Mouse (Mus musculus): ENCODE measurements at regions not wholly inside any gene's neighbourhood (a gene's known extent, or its start where the extent isn't known, plus 50 kb on each side); places are given as distances from the start of the nearest gene placed in this dataset.

- DNase-seq, result peak; percentile 40 to 45
- intact Hi-C loops (cut with DNase I), result no loop called here
These were observed 164.8 kb upstream of the Dpt start for GRCm38 (mm10) chr1:164631679-164632078.

DNA sequence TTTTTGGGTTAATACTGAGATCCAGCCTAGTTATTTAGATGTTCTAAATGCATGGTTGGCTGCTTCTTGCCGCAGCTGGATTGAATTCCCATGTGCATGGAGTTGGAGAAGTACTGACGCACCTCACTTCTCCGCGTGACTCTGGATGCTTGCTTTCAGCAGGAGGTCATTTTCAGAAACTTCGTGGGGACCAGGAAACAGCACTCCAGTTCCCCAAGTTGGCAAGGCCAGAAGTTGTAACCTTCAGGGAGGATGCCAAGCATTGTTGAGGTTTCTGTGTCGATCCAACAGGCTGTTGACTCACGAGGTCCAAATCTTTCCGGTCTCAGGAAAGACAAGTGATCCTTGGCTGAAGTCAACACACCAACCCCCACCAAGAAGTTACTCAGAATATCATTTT is 167.6 kb upstream of the Dpt start:
- peak; percentile 43 for DNase-seq
- intact Hi-C loops (cut with DNase I), result no loop called here

DNA sequence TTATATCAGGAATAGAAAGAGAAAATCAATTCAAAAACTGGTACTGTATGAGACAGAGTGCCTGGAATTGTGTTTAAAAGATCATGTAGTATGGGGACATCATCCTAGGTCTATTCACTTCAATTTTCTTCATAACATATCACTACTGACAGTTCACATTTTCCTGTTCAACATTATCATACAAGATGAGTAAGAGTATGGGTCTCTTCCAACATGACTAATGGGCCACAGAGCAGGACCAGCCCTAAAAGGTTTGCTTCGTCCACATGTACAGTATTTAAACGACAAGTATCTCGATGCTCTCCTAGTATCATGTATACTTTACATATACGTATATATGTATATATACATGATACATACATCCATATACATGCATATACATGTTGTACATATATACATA is 164.8 kb upstream of the Atp1b1 start:
- no peak for DNase-seq
- intact Hi-C loops (cut with DNase I), result no loop called here

- intact Hi-C loops (cut with DNase I), result no loop called here
- DNase-seq, result no peak
These were observed 164.3 kb upstream of the Atp1b1 start for GRCm38 (mm10) chr1:164622417-164622816.

- intact Hi-C loops (cut with DNase I), result no loop called here
- DNase-seq, result no peak
These were observed 162.0 kb upstream of the Atp1b1 start for GRCm38 (mm10) chr1:164620129-164620528.

DNA sequence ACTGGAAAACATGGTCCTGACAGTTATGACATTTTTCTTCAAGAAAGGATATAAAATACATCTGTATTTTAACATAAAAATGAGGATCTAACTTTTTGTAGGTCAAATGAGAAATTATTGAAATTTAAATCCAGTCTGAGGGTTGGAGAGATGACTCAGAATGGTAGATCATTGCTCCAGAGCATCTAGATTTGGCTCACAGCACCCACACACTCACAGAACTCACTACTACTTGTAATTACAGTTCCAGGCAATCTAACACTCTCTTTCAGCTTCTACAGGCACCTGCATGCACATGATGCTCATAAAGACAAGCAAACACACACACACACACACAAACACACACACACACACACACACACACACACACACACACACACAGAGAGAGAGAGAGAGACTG is 159.7 kb upstream of the Atp1b1 start:
- DNase-seq, result no peak
- intact Hi-C loops (cut with DNase I), result no loop called here

DNA sequence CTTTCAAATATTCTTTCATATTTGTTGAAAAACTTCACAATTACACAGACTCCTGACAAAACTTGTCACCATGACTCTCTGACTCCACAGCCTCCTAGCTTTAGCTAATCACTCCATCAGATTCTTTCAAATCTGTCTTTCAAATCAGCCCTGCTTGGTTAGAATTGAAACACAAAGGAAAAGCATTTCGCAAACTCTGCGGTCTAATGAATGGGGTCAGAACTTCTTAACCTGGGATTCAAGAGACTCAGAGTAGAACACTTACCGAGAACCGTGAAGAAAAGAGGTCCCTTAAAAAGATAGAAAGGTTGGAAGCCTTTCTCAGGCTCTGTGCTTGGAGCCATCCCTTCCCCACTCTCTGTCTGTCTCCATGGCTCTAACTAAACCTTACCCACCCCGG is 148.9 kb upstream of the Atp1b1 start:
- no peak for DNase-seq
- intact Hi-C loops (cut with DNase I), result no loop called here

DNA sequence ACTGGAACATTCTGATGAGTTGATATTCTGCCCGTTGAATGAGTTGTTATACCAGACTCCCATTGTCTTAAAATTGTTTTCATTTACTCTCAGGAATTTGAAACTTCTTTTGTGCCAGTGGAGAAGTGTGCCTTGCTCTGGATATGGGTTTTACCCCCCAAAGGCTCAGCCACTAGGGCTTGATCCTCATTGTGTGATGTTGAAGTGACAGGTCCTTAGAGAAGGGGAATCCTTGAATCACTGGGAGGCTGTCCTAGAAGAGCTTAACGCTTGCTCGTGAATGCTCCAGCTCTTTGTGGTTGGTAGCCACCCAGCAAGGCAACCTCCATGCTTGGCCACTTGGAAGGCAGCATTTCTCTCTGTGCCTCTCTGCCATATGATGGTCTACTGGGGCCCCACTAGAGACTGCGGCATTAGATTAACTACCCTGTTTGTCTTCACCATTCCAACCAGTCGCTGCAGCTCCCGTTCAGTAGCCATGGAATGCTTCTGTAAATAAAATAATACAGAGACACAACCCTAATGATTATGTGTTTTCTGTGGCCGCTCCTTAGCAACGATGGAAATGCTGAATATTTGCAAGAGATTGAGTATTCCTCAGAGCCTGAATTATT is 148.1 kb upstream of the Atp1b1 start:
- intact Hi-C loops (cut with DNase I), result no loop called here
- no peak for DNase-seq

DNA sequence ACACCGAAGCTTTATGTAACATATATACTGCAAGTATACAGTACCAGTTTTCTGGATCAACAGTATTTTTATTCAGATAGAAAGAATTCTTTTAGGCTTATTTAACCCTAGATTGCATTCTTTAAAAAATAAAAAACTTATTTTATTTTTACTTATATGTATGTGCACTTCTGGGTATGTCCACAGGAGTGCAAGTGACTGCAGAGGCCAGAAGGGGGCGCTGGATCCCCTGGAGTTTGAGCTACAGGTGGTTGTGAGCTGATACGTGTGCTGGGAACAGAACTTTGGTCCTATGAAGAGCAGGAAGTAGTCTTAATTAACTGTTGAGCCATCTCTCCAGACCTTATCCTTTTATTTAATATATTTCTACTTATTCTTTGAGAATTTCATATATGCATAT is 145.3 kb upstream of the Atp1b1 start:
- DNase-seq, result no peak
- intact Hi-C loops (cut with DNase I), result no loop called here

GRCm38 (mm10) chr1:164602568-164602967 is 144.4 kb upstream of the Atp1b1 start:
- intact Hi-C loops (cut with DNase I), result no loop called here
- no peak for DNase-seq

GRCm38 (mm10) chr1:164590205-164590613 is 132.1 kb upstream of the Atp1b1 start:
- DNase-seq, result no peak
- intact Hi-C loops (cut with DNase I), result no loop called here

DNA sequence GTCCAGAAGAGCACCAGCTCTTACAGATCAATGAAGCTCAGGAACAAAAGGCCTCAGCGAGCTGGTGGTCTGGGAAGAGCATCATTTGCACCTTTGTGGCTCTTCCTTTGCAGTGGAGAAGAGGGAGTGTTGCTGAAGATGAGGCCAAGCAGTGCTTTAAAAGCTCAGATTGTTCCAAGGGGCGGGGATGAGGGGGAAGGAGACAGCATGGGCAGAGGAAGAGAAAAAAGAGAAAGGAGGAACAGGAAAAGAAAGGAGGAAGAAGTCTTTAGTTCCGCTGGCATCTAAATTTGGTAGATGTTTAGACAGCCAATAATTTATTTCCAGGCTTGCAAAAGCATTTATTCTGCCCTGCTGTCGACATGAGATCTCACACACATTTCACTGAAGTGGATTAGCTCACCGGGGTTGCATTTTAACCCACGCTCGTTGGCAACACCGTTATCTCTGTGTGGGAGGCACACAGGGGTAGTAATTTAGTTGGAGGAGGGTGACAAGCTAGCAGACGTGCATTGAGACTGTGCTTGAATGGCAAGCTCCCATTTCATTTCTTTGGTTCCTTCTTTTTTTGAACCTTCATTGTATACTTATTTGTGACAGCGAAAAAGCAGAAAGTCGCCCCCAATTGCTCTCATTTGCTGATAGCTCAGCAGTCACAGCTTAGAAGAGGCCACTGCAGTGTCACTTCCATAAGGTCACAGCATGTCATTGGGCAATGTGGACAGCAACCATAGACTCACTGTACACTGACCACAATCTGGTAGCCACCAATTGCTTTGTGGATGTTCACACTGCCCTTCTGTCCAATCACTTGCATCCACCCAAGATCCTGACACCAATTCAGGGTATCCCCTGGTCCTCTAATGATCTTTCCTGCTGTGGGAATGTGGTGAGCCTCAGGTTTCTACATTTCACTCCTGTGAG is 128.2 kb upstream of the Atp1b1 start:
- intact Hi-C loops (cut with DNase I), result no loop called here
- peak; percentile 11 to 37 for DNase-seq

DNA sequence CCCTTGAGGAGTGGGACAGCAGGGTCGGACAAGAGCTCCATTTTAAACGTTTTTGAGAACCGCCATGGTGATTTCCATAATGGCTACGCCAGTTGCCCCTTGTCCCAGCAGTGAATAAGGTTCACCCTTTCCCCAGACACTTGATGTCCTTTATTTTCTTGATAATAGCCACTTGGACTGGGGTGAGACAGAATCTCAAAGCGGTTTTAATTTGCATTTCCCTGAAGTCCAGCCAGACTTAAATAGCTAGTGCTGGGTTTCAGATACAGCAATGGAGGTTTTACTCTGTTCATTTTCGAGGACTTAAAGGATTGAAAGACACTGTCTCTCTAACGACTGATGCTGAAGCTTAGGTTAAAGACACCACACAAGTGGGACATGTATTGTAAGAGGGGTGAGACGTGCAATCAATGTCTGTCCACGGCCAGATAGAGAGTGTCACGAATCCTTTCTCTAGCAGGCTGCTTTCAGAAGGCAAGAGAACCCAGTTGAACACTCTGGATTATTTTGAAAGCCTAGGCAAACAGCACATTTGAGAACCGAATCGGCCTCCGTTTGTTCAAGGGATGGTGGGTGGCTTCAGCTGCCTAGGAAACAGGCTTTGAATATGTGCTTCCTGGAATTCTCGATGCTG is 118.8 kb upstream of the Atp1b1 start:
- DNase-seq, result no peak
- intact Hi-C loops (cut with DNase I), result no loop called here

DNA sequence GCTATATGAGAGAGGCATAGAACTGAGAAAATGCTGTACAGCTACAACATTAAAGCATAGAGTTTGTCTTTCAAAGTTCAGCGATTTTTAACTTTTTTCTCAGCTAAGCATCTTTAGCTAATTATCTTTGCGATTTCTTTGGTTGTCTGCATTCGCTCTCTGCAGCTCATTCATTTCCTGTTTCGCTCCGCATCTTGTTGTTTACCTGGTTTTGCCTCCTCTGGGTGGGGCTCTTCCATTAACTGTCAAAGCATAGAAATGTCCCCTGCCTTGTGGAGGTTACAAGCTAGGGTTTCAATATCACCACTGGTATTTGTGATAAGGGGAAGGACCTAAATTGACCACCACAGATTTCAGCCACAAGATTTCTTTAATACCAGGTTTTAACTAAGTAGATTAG is 115.5 kb upstream of the Atp1b1 start:
- DNase-seq, result no peak
- intact Hi-C loops (cut with DNase I), result no loop called here

- intact Hi-C loops (cut with DNase I), result no loop called here
- DNase-seq, result no peak
These were observed 114.0 kb upstream of the Atp1b1 start for GRCm38 (mm10) chr1:164572183-164572582.

DNA sequence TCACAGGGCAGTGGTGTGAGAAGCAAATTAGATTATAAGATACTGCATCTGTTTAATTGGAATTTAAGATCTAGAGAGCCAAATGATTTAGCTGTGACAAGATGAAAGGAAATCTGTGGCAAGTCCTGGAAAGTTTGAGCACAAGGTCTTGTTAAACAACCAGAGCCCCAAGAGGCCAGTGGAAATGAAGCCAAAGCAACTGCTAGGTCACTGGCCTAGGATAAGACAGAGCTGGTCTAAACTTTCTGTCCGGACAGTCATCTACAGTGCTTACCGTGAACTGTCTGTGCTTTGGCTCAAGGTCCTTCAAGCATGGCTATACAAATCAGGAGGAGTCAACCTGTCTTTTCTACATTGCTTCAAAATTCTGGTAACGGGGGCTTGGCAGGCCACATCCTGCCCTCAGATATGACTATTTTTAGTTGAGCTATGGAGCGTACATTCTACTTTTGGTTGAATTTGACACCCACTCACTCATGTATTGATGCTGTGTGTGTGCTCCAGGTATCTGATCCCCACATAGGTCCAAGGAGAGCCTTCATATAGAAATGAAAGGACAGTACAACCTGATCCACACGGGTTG is 113.4 kb upstream of the Atp1b1 start:
- intact Hi-C loops (cut with DNase I), result no loop called here
- DNase-seq, result peak in 1 of 2 experiments; percentile 13

GRCm38 (mm10) chr1:164564847-164565246 is 106.7 kb upstream of the Atp1b1 start:
- intact Hi-C loops (cut with DNase I), result no loop called here

DNA sequence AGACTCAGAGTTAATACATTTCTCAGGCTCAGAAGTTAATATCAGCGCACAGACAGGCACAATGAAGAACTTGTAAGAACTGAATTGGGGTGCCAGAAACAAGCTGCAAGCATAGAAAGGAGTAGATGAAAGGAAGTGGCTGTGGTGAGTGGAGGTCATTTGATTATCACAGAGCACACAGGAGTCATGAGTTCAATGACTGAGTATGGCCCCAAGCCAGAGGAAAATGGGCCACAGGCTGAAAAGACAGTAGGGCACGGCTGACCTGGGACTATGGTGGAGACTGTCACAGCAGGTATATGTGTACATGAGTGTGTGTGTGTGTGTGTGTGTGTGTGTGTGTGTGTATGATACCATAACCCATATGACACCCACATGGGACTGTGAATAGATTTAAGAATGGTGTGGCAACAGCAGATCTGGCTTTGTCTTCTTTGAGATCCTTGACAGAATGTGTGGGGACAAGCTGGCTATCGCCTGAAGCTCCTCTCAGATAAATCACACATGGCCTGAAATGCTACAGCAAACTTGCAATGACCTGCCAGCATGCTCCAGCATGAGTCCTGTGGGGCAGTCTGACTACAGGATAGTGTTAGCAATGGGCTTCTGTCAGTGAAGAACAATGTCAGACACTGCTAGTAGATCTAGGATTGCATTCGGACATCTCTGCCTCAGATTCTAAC is 101.5 kb upstream of the Atp1b1 start:
- intact Hi-C loops (cut with DNase I), result no loop called here
- DNase-seq, result no peak

More at GRCm38 (mm10) chr1:164564847-164565246, 106.7 kb upstream of the Atp1b1 start:
- no peak for DNase-seq

GRCm38 (mm10) chr1:164552658-164553057 is 94.5 kb upstream of the Atp1b1 start:
- intact Hi-C loops (cut with DNase I), result loop anchor here (5.0 kb wide), 1 partner anchor 95 kb away; the partner anchor contains the start of gene Atp1b1
- peak; percentile 39 to 49 for DNase-seq

GRCm38 (mm10) chr1:164551019-164551418 is 92.9 kb upstream of the Atp1b1 start:
- intact Hi-C loops (cut with DNase I), result loop anchor here (5.0 kb wide), 1 partner anchor 94 kb away; the partner anchor contains the start of gene Atp1b1
- DNase-seq, result no peak

Data from heart, postnatal 10 days (tissue).